Mouse (Mus musculus) forebrain, embryonic 14.5 days (tissue): ENCODE data around the gene Cacna2d3. TPM values are rescaled to one million over a fixed set of nuclear protein-coding genes. Genes with fewer than 3 reads are reported as not detected.

Experiments
- ATAC-seq: fragments of 200-750 bp; cut with Nextera tagmentation; 2 replicates; pipeline ENCODE4 v1.8.0; 2017; ENCODE audit warnings: mild to moderate bottlenecking, moderate library complexity
- DNase-seq: peaks from one replicate; pipeline ENCODE4 v3.0.0-alpha.2; 2015; ENCODE audit warnings: low spot score
- H3K27ac ChIP-seq: fragments of 300-500 bp; sonication (generic); 2 replicates; pipeline ENCODE4 v1.5.1; 2014; ENCODE audit warnings: low read depth, mild to moderate bottlenecking, control low read depth, low read length, moderate library complexity
- H3K27me3 ChIP-seq: fragments of 300-500 bp; sonication (generic); replicated peaks from 2 replicates; pipeline ENCODE4 v1.6.1; 2014; ENCODE audit warnings: low read length, control low read depth, mixed read lengths; ENCODE audit not compliant: control insufficient read depth, insufficient read depth
- H3K36me3 ChIP-seq: fragments of 300-500 bp; sonication (generic); 2 replicates; pipeline ENCODE4 v1.6.1; 2014; ENCODE audit warnings: low read length, control low read depth; ENCODE audit not compliant: control insufficient read depth, insufficient read depth
- H3K4me1 ChIP-seq: fragments of 300-500 bp; sonication (generic); 2 replicates; pipeline ENCODE4 v1.6.1; 2014; ENCODE audit warnings: antibody characterized with exemption, low read length, control low read depth; ENCODE audit not compliant: control insufficient read depth, insufficient read depth
- H3K4me2 ChIP-seq: fragments of 300-500 bp; sonication (generic); 2 replicates; pipeline ENCODE4 v1.6.1; 2014; ENCODE audit warnings: mild to moderate bottlenecking, control low read depth, low read length
- H3K4me3 ChIP-seq: fragments of 300-500 bp; sonication (generic); 2 replicates; pipeline ENCODE4 v1.5.1; 2014; ENCODE audit warnings: low read depth, low read length, control low read depth
- H3K9ac ChIP-seq: fragments of 300-500 bp; sonication (generic); 2 replicates; pipeline ENCODE4 v1.6.1; 2014; ENCODE audit warnings: mild to moderate bottlenecking, low read length, control low read depth, moderate library complexity
- H3K9me3 ChIP-seq: fragments of 300-500 bp; sonication (generic); replicated peaks from 2 replicates; pipeline ENCODE4 v1.6.1; 2016; ENCODE audit warnings: low read length, control low read depth, mixed read lengths; ENCODE audit not compliant: control insufficient read depth
- WGBS: fragments of 180-500 bp; shearing (Covaris S2); extraction: QIAGEN DNeasy Blood & Tissue Kit; methylation state at CpG from one replicate; pipeline ENCODE4 v1.1.7; 2014; 5-methylcytosine and 5-hydroxymethylcytosine counted together
- polyA plus RNA-seq: library from polyadenylated mRNA; unstranded; fragments of >200 nt; fragmentation: Nextera tagmentation; extraction: Ambion mirVana; gene quantifications from 2 replicates; pipeline ENCODE4 v1.2.1, GENCODE M21; 2014

Cacna2d3 gene
- 14.5 and 19.1 TPM in 2 replicates for polyA plus RNA-seq

DNA sequence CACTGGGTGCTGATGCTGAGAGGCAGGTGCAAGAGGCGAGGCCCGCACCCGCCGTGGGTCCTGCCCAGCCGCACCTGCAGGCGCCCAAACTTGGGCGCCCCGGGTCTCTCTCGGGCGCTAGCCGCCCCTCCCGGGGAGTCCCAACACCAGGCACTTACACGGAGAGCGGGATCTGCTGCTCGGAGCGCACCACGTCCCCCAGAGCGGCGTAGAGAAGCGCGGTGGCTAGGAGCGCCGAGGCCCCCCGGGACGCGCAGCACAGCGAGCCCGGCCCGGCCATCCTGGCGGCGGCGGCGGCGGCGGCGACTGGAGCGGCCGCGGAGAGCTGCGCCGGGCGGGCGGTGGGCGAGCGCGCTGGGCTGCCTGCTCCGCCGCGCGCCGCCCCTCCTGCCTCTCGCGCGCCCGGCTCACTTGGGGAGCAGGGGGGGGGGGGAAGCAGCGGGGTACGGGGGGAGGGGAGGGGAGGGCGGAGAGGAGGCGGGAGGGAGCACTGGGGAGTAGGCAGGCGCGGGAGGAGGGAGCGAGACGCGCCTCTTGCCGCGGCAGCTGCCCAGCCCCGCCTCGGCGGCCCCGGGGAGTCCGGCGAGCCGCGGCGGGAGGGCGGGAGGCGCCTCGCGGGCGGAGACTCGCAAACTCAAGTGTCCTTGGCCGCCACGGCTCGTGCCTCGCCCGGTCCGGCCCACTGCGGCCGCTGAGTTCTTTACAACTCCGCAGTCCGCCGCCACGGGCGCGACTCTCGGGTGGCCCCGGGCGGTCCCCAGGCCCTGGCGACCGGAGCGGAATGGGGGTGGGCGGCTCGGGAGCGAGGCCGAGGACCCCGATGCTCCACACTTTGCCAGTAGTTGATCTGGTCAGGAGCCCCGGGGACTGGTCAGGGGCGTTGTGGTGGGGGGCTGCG lies at the start of gene Cacna2d3:
TSS of gene Cacna2d3 (minus strand) at position 377 of the 898 bp plus-strand sequence.
- Histone ChIP-seq H3K36me3 (no peaks in the 10 kb centered on the region), H3K9ac (peak within 1 kb of the TSS; percentile 80), H3K4me2 (peak within 1 kb of the TSS; percentile 97), H3K4me1 (no peaks in the 10 kb centered on the region; the same call in 1 of the 2 replicates), H3K27me3 (peaks cover 26% of the 10 kb centered on the region), H3K27ac (peak within 1 kb of the TSS; percentile 67), H3K4me3 (peak within 1 kb of the TSS; percentile 70), H3K9me3 (no peaks in the 10 kb centered on the region)
- DNase-seq: peak; percentile 79
- peak; percentile 85 for ATAC-seq
- under 1% methylated on average over 64 of the region's 109 CpGs for WGBS

DNA sequence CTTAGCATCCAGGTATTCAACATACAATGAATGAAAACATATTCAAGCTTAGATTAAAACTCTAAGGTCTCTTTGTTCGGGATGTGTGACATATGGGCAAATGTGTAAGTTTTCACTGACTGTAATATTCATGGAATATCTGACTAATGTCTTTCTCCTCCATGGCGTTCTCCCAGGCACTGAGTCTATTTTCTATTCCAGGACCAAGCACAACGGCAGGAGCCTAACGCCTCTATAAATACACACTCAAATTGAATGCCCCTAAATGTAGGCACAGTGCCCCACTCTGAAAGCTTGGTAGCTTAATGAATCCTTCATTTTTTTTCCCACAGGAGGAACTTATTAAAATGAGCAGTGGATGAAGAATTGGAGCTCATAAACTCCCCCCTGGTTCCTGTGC lies 47.8 kb upstream of the Cacna2d3 start:
- Histone ChIP-seq H3K9ac (no peak overlapping the region), H3K27ac (no peak overlapping the region), H3K27me3 (no peaks in the 10 kb centered on the region), H3K36me3 (no peaks in the 10 kb centered on the region), H3K4me1 (no peaks in the 10 kb centered on the region), H3K4me2 (no peak overlapping the region), H3K9me3 (no peaks in the 10 kb centered on the region), H3K4me3 (no peak overlapping the region)
- DNase-seq (no peak), ATAC-seq (no peak)
- 83% methylated on average over 4 of the region's 4 CpGs for WGBS

DNA sequence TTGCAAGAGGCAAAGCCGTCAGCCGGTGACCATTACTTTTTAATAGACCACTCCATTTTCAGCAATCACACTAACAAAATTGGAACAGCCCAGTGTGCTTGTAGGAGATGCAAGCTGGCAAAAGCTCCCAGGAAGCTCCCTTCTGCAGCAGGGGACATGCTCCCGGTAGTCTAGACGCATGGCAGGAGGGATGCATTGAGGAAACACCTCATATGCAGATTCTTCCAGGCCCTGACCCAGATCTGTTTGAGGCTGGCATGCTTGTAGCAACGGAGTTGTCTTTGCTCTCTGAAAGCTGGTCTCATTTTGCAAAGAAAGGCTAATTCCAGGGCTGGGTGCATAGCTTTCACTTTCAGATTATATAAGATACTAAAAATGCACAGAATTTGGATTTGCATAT lies 31.2 kb upstream of the Cacna2d3 start:
- DNase-seq: no peak
- no peak for ATAC-seq
- Histone ChIP-seq H3K4me1 (no peaks in the 10 kb centered on the region), H3K4me3 (no peak overlapping the region), H3K9ac (no peak overlapping the region), H3K9me3 (no peaks in the 10 kb centered on the region), H3K36me3 (no peaks in the 10 kb centered on the region), H3K27ac (no peak overlapping the region), H3K27me3 (no peaks in the 10 kb centered on the region), H3K4me2 (no peak overlapping the region)
- 81% methylated on average over 5 of the region's 5 CpGs for WGBS

DNA sequence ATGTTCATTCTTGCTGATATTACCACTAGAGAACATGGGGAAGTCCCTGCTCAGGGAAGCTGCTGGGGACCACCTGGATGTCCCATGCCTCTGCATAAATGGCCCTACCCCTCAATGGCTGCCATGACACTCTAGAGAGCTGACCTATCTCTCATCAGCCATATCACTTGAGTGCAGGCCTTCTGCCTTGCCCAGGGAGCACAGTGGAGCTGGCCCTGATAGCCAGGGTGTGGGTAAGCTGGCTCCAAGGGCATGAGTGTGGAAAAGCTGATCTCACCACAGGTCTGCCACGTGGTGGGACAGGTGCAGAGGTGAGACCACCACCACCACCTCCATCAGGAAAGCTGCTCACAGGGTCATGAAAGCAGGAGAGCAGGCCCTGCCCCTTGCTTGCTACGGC lies 17.1 kb upstream of the Cacna2d3 start:
- Histone ChIP-seq H3K27ac (no peak overlapping the region), H3K9ac (no peak overlapping the region), H3K36me3 (no peaks in the 10 kb centered on the region), H3K9me3 (no peaks in the 10 kb centered on the region), H3K27me3 (no peaks in the 10 kb centered on the region), H3K4me2 (no peak overlapping the region), H3K4me1 (no peaks in the 10 kb centered on the region), H3K4me3 (no peak overlapping the region)
- WGBS: 72% methylated on average over 2 of the region's 2 CpGs
- ATAC-seq (no peak), DNase-seq (no peak)

DNA sequence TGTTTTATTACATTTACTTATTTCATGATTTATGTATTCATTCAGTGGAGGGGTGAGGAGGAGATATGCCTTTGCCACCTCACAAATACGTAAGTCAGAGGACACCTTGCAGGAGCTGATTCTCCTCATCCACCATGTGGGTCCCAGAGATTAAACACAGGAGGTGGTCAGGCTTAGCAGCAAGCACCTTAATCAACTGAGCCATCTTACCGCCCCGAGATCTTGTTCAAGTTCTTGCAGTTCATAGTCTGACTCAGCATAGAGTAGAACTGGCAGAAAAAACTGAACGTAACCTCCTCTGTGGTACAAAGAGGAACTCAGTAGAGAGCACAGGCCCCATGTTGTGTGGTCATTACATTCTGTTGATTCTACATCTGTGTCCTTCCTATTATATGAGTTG lies 8.6 kb upstream of the Cacna2d3 start:
- WGBS: 82% methylated on average over 4 of the region's 4 CpGs
- H3K4me2 ChIP-seq: no peak overlapping the region
- no peak for ATAC-seq

DNA sequence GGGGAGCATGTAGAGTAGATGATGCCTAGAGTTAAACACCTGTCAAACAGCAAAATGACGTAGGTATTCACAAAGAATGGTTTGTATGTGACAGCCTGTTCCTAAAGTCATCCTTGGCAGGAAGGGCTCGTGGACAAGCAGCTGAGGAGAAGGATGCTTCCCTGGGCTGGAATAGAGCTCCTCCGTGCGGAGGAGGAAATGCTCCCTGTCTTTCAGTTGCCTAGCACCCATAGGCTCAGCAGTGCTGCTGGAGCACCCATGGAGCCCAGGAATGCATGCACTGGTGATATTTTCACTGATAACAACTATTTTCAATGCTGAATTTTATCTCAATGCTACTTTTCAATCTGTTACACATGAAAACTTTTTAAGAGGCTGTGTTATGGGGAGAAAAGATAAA lies 7.3 kb upstream of the Cacna2d3 start:
- Histone ChIP-seq H3K9me3 (no peaks in the 10 kb centered on the region), H3K4me1 (no peaks in the 10 kb centered on the region), H3K27me3 (0 out of 2 replicates have a peak, but pooled peaks cover 3% of the 10 kb centered on the region), H3K36me3 (no peaks in the 10 kb centered on the region), H3K9ac (no peak overlapping the region), H3K4me2 (no peak overlapping the region), H3K4me3 (no peak overlapping the region), H3K27ac (no peak overlapping the region)
- 88% methylated on average over 4 of the region's 4 CpGs for WGBS
- DNase-seq: no peak
- no peak for ATAC-seq

More for the DNA sequence above, 8.6 kb upstream of the Cacna2d3 start:
- H3K27me3 ChIP-seq: no peaks in the 10 kb centered on the region
- no peaks in the 10 kb centered on the region for H3K9me3 ChIP-seq
- no peak overlapping the region for H3K9ac ChIP-seq
- H3K36me3 ChIP-seq: no peaks in the 10 kb centered on the region
- H3K4me1 ChIP-seq: no peaks in the 10 kb centered on the region
- H3K27ac ChIP-seq: no peak overlapping the region
- no peak overlapping the region for H3K4me3 ChIP-seq
- DNase-seq: no peak

DNA sequence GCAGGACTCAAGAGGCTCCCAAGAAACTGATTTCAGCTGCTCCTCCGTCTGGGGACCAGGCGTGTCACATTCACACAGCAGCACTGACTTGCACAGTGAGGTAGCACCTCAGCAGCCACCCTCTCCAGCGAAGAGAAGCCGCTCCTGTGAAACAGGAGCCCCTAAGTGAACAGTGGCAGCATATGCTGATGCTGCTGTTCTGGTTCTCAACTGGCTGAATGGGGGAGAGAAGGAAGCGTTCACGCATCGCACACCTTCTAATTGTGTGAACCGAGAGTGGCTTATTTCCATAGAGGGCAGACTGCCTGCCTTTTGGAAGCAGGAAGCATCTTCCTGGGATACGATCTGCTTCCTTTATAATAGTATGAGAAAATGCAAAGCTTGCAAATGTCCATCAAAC lies 5.9 kb upstream of the Cacna2d3 start:
- 69% methylated on average over 9 of the region's 9 CpGs for WGBS
- no peak for ATAC-seq

DNA sequence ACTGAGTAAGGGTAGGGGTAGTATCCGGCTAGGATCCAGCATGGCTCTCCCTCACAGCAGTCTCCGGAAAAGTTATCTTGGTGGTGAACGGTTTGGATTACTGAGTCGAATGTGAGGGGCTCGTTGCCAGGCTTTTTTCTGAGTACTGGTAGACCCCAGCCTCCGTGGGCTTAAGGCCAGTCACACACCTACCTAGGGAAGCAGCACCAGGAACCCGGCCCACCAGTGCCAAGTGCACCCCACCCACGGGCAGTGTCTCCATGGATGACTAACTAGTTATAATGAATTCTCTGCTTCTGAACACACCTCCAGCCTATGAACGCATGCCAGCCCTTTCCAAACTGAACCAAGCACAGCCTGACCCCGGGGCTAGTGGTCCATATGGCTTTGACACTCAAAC lies 1.6 kb upstream of the Cacna2d3 start:
- WGBS: 6% methylated on average over 10 of the region's 10 CpGs
- Histone ChIP-seq H3K4me3 (peak overlapping the region; percentile 70), H3K36me3 (no peaks in the 10 kb centered on the region), H3K27me3 (peaks cover 26% of the 10 kb centered on the region), H3K4me1 (no peaks in the 10 kb centered on the region; the same call in 1 of the 2 replicates), H3K4me2 (peak overlapping the region; percentile 97), H3K27ac (no peak overlapping the region), H3K9ac (peak overlapping the region; percentile 80; the same call in 1 of the 2 replicates), H3K9me3 (no peaks in the 10 kb centered on the region)
- ATAC-seq (no peak), DNase-seq (no peak)

More for the DNA sequence above, 5.9 kb upstream of the Cacna2d3 start:
- H3K36me3 ChIP-seq: no peaks in the 10 kb centered on the region
- H3K4me3 ChIP-seq: no peak overlapping the region
- H3K9ac ChIP-seq: no peak overlapping the region
- no peak overlapping the region for H3K27ac ChIP-seq
- DNase-seq: no peak
- H3K27me3 ChIP-seq: 0 out of 2 replicates have a peak, but pooled peaks cover 8% of the 10 kb centered on the region
- no peak overlapping the region for H3K4me2 ChIP-seq
- H3K4me1 ChIP-seq: no peaks in the 10 kb centered on the region
- H3K9me3 ChIP-seq: no peaks in the 10 kb centered on the region
